Mouse (Mus musculus) G1E (cell line): ENCODE measurements around the gene Aldh3b1.

Source experiments
- CTCF ChIP-seq: IDR thresholded peaks from 2 replicates; pipeline ENCODE4 v1.5.1; 2012; ENCODE audit warnings: low read depth, low read length, inconsistent platforms, mixed read lengths
- GATA1 ChIP-seq: IDR thresholded peaks from 2 replicates; pipeline ENCODE4 v1.6.1; 2012; ENCODE audit warnings: borderline replicate concordance, low read length, inconsistent platforms, mixed read lengths
- TAL1 ChIP-seq: conservative IDR thresholded peaks from 2 replicates; pipeline ENCODE4 v1.6.1; 2012; ENCODE audit warnings: low read depth, low read length, inconsistent platforms, mixed read lengths

DNA sequence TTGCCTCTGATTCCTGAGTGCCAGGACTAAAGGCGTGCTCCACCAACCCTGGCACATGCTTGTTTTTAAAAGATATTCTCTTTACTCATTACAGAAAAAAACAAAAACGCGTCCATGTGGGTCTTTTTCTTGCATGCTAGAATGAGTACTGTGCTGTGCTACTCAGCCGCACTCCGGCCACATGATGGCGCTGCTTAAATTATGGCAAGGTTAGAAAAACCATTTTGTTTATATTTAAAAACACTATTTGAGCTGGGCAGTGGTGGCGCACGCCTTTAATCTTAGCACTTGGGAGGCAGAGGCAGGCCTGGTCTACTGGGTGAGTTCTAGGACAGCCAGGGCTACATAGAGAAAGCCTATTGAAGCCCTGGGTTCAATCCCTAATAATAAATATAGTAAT is 39.4 kb downstream of the Aldh3b1 start:
- TF ChIP-seq CTCF (no peak), TAL1 (no peak), GATA1 (no peak)
